10 mouse cellular contexts compared by ENCODE assay signal in the genomic region with DNA sequence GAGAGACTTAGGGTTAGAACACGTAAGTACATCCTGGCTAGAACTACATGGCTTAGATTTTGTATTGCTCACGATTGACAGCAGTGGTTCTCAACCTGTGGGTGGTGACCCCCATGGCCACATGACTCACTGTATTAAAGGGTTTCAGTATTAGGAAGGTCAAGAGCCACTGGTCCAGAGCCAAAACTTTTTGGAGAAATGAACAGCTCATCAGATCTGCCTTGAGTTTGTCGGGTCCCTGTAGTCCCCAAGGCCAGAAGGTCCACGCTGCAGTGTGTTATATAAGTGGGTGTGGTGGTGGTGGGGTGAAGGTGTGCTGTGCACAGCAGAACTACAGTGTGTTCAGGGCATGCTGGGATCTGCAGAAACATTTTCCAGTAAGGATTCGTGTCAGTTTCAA.
DNase-seq lines count a peak whose midpoint lies in the region; ATAC-seq and TF ChIP-seq lines count a peak whose summit lies in the region.
"Had no signal": no experiment of that assay in that cellular context is flagged by ENCODE, and none has a peak within 500 bp of the region (broad histone marks: within the 10 kb centered on the region; RNA-seq: fewer than 3 reads in every experiment).

No protein-coding gene starts in this region.

- TF ChIP-seq EP300 in heart, postnatal 0 days (IDR thresholded peaks at IDR 0.05; ENCODE audit: low read depth) = no peak
- TF ChIP-seq EP300 in ES-Bruce4 (IDR thresholded peaks at IDR 0.05; ENCODE audit: insufficient read depth, low read depth, low read length) = no peak

- no peak overlapping the region for H3K4me3 ChIP-seq in heart, postnatal 0 days (ENCODE audit: low read depth, low read length)
- no peak overlapping the region for H3K4me3 ChIP-seq in ES-Bruce4 (ENCODE audit: low read depth, low read length)
- H3K4me3 ChIP-seq in embryonic facial prominence, embryonic 15.5 days (replicated peaks) = no peak overlapping the region
- H3K4me3 ChIP-seq: hindbrain, embryonic 13.5 days; neural tube, embryonic 13.5 days had no signal

- no peaks in the 10 kb centered on the region for H3K36me3 ChIP-seq in heart, postnatal 0 days (replicated peaks; ENCODE audit: control insufficient read depth, insufficient read depth, low read length)
- H3K36me3 ChIP-seq in ES-Bruce4 (ENCODE audit: control insufficient read depth, insufficient read depth, low read length, poor library complexity, severe bottlenecking) = no peaks in the 10 kb centered on the region
- H3K36me3 ChIP-seq in embryonic facial prominence, embryonic 15.5 days = no peaks in the 10 kb centered on the region
- H3K36me3 ChIP-seq: hindbrain, embryonic 13.5 days; neural tube, embryonic 13.5 days had no signal

- TF ChIP-seq POLR2A in ES-Bruce4 (IDR thresholded peaks at IDR 0.05; ENCODE audit: insufficient read depth, low read length) = no peak

- H3K9ac ChIP-seq in heart, postnatal 0 days (replicated peaks; ENCODE audit: low read depth, low read length) = no peak overlapping the region
- peak overlapping the region; percentile 34; the same call in 1 of the 2 replicates for H3K9ac ChIP-seq in ES-Bruce4 (ENCODE audit: low read depth, poor library complexity, severe bottlenecking)
- H3K9ac ChIP-seq in embryonic facial prominence, embryonic 15.5 days = no peak overlapping the region
- H3K9ac ChIP-seq: hindbrain, embryonic 13.5 days; neural tube, embryonic 13.5 days had no signal

- no peaks in the 10 kb centered on the region for H3K9me3 ChIP-seq in heart, postnatal 0 days (replicated peaks; ENCODE audit: control insufficient read depth, low read length)
- H3K9me3 ChIP-seq in ES-Bruce4 (replicated peaks; ENCODE audit: control insufficient read depth, insufficient read depth, low read length, poor library complexity, severe bottlenecking) = peaks cover 10% of the 10 kb centered on the region; the same call in 1 of the 2 replicates
- H3K9me3 ChIP-seq in embryonic facial prominence, embryonic 15.5 days (replicated peaks) = no peaks in the 10 kb centered on the region
- H3K9me3 ChIP-seq: hindbrain, embryonic 13.5 days; neural tube, embryonic 13.5 days had no signal

- peak overlapping the region; percentile 83 for H3K27ac ChIP-seq in heart, postnatal 0 days (ENCODE audit: low read depth)
- peak overlapping the region; percentile 78 for H3K27ac ChIP-seq in ES-Bruce4 (ENCODE audit: insufficient read depth, low read length)
- peak overlapping the region; percentile 80; the same call in 1 of the 2 replicates for H3K27ac ChIP-seq in embryonic facial prominence, embryonic 15.5 days (replicated peaks)
- H3K27ac ChIP-seq: hindbrain, embryonic 13.5 days; neural tube, embryonic 13.5 days had no signal

- H3K4me1 ChIP-seq in heart, postnatal 0 days (ENCODE audit: control insufficient read depth, insufficient read depth) = peaks cover 34% of the 10 kb centered on the region
- peaks cover 5% of the 10 kb centered on the region for H3K4me1 ChIP-seq in ES-Bruce4 (ENCODE audit: control insufficient read depth, insufficient read depth, low read length)
- peaks cover 35% of the 10 kb centered on the region for H3K4me1 ChIP-seq in embryonic facial prominence, embryonic 15.5 days

- no peak overlapping the region for H3K4me2 ChIP-seq in heart, postnatal 0 days (ENCODE audit: low read depth, low read length)
- H3K4me2 ChIP-seq in embryonic facial prominence, embryonic 15.5 days (replicated peaks) = peak overlapping the region; percentile 48; the same call in 1 of the 2 replicates
- H3K4me2 ChIP-seq: hindbrain, embryonic 13.5 days; neural tube, embryonic 13.5 days had no signal

- H3K27me3 ChIP-seq in heart, postnatal 0 days (ENCODE audit: control insufficient read depth, insufficient read depth, low read length) = no peaks in the 10 kb centered on the region
- H3K27me3 ChIP-seq in ES-Bruce4 (ENCODE audit: control insufficient read depth, insufficient read depth, low read length, poor library complexity, severe bottlenecking) = no peaks in the 10 kb centered on the region
- no peaks in the 10 kb centered on the region for H3K27me3 ChIP-seq in embryonic facial prominence, embryonic 15.5 days
- H3K27me3 ChIP-seq: hindbrain, embryonic 13.5 days; neural tube, embryonic 13.5 days; Patski had no signal

- ATAC-seq in heart, postnatal 0 days (ENCODE audit: insufficient read depth, low read depth) = no peak
- no peak for ATAC-seq in embryonic facial prominence, embryonic 15.5 days (ENCODE audit: insufficient number of reproducible peaks, low FRiP score, low TSS enrichment, low read depth)
- ATAC-seq: Patski had no signal

- DNase-seq in heart, postnatal 0 days (ENCODE audit: low spot score) = no peak
- no peak for DNase-seq in heart, postnatal 4 days
- peak; percentile 51 for DNase-seq in NIH3T3 (ENCODE audit: low read depth)
- no peak for DNase-seq in layer of hippocampus, adult 8-10 months (ENCODE audit: low spot score in 2 of 2)
- DNase-seq in T-cell, adult 2 months (ENCODE audit: low spot score) = no peak

- WGBS in heart, postnatal 0 days = 77% methylated on average over 5 of the region's 5 CpGs
- WGBS in embryonic facial prominence, embryonic 15.5 days = 68% methylated on average over 5 of the region's 5 CpGs

- TF ChIP-seq CTCF in heart, postnatal 0 days (IDR thresholded peaks at IDR 0.05; ENCODE audit: low read depth) = 0 out of 2 replicates have a peak, but pooled peaks have one; percentile 0
- TF ChIP-seq CTCF in ES-Bruce4 (IDR thresholded peaks at IDR 0.05; ENCODE audit: low read depth, low read length) = no peak
